Mouse (Mus musculus): ENCODE data around the gene Prom2. TPM values are rescaled to one million over a fixed set of nuclear protein-coding genes. Genes with fewer than 3 reads are reported as not detected.

The Prom2 gene
- polyA plus RNA-seq, 1 experiment, result not detected

DNA sequence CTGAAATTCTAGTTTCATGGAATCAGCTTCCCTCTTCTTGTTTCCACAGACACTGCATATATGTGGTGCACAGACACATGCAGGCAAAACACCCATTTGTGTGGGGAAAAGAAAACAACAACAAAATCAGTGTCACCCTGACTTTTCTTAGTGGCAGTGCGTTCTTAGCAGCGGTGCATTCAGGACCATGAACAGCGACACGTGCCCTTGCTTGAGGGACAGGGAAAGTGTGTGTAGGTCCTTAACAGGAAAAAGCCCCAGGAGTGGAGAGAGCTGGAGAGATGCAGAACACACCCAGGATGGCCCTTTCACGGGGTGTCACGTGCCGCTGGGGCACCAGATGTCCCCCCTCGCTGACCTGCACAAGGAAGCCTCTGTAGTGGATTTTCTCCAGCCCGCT is 8.9 kb downstream of the Prom2 start:
- Histone ChIP-seq H3K4me2 (ENCODE audit: low read depth) (no peak overlapping the region), H3K4me3 (no peak overlapping the region), H3K27me3 (ENCODE audit: control insufficient read depth, insufficient read depth, insufficient read length) (peaks cover 44% of the 10 kb centered on the region), H3K36me3 (ENCODE audit: control insufficient read depth, insufficient read depth) (no peaks in the 10 kb centered on the region), H3K79me2 (ENCODE audit: control insufficient read depth, insufficient read depth) (no peaks in the 10 kb centered on the region), H3ac (ENCODE audit: control insufficient read depth, insufficient read length) (no peak overlapping the region)
- TF ChIP-seq REST (IDR thresholded peaks at IDR 0.05; ENCODE audit: insufficient read depth, insufficient read length), result peak; percentile 69
- no peak for TF ChIP-seq CEBPB (IDR thresholded peaks at IDR 0.05; ENCODE audit: insufficient read depth, poor library complexity, severe bottlenecking)

DNA sequence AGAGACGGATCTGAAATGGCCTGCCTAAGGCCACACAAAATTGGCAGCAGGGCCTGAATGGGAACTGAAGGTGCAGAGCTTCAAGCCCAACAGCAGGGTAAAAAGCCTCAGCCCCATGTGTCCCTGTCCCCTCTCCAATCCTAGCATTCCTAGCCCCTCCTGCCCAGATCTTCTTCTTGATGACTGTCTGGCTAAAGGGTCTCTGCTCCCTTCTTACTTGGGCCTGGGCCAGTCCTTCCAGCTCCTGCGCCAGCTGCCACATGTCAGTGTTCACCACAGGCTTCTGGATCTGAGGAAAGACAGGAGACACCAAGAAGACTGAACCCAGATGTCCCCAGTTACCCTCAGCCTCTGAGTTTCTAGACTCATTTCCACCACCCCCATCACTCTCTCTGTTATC is 9.7 kb downstream of the Prom2 start:
- H3K36me3 ChIP-seq (ENCODE audit: control insufficient read depth, insufficient read depth), result no peaks in the 10 kb centered on the region
- no peak overlapping the region for H3K4me2 ChIP-seq (ENCODE audit: low read depth)
- no peak overlapping the region for H3K4me3 ChIP-seq
- no peak overlapping the region for H3ac ChIP-seq (ENCODE audit: control insufficient read depth, insufficient read length)
- H3K27me3 ChIP-seq (ENCODE audit: control insufficient read depth, insufficient read depth, insufficient read length), result peaks cover 43% of the 10 kb centered on the region
- TF ChIP-seq REST (IDR thresholded peaks at IDR 0.05; ENCODE audit: insufficient read depth, insufficient read length) (no peak), MAX (IDR thresholded peaks at IDR 0.05; ENCODE audit: low read depth) (no peak), TCF3 (IDR thresholded peaks at IDR 0.05; ENCODE audit: insufficient read length, low read depth) (no peak), MYOD1 (IDR thresholded peaks at IDR 0.05; ENCODE audit: control insufficient read depth in 1 of 3, insufficient read length in 2 of 3, low read depth in 2 of 3) (no peak), MYOG (IDR thresholded peaks at IDR 0.05; ENCODE audit: control insufficient read depth in 1 of 3, insufficient read depth in 1 of 3, insufficient read length in 2 of 3, low read depth in 2 of 3) (no peak), CEBPB (IDR thresholded peaks at IDR 0.05; ENCODE audit: insufficient read depth, poor library complexity, severe bottlenecking) (no peak), POLR2A (IDR thresholded peaks at IDR 0.05; ENCODE audit: insufficient read length, low read depth) (no peak), E2F4 (IDR thresholded peaks at IDR 0.05; ENCODE audit: insufficient read depth) (no peak), TCF12 (IDR thresholded peaks at IDR 0.05; ENCODE audit: insufficient read depth, poor library complexity, severe bottlenecking) (no peak), USF1 (IDR thresholded peaks at IDR 0.05; ENCODE audit: low read depth) (no peak), POLR2AphosphoS2 (IDR thresholded peaks at IDR 0.05; ENCODE audit: insufficient read length, low read depth) (no peak), SRF (IDR thresholded peaks at IDR 0.05; ENCODE audit: control insufficient read depth, insufficient read length, low read depth) (no peak)
- no peaks in the 10 kb centered on the region for H3K79me2 ChIP-seq (ENCODE audit: control insufficient read depth, insufficient read depth)

DNA sequence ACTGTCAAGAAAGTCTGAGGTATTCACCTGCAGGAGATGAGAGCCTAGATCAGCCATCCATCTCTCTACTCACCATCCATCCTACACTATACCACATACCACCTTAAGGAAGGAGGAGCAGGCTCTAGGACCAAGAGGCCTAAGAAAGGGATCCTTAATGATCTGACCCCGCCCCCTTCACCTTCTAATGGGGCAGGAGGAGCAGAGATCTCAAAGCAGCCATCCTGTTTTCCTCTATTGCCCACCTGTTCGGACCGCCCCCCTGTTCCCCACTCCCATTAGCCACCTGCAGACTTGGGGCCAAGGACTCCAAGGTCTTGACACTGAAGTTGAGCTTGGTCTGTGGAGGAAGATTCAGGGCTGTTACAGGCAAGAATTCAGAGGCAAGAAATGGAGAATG is 10.8 kb downstream of the Prom2 start:
- Histone ChIP-seq H3K36me3 (ENCODE audit: control insufficient read depth, insufficient read depth) (no peaks in the 10 kb centered on the region), H3K4me3 (no peak overlapping the region), H3K4me2 (ENCODE audit: low read depth) (no peak overlapping the region), H3K27me3 (ENCODE audit: control insufficient read depth, insufficient read depth, insufficient read length) (peaks cover 37% of the 10 kb centered on the region), H3K79me2 (ENCODE audit: control insufficient read depth, insufficient read depth) (no peaks in the 10 kb centered on the region), H3ac (ENCODE audit: control insufficient read depth, insufficient read length) (no peak overlapping the region)
- no peak for TF ChIP-seq POLR2A (IDR thresholded peaks at IDR 0.05; ENCODE audit: insufficient read length, low read depth)
- TF ChIP-seq TCF3 (IDR thresholded peaks at IDR 0.05; ENCODE audit: insufficient read length, low read depth), result no peak
- no peak for TF ChIP-seq USF1 (IDR thresholded peaks at IDR 0.05; ENCODE audit: low read depth)
- no peak for TF ChIP-seq TCF12 (IDR thresholded peaks at IDR 0.05; ENCODE audit: insufficient read depth, poor library complexity, severe bottlenecking)
- TF ChIP-seq E2F4 (IDR thresholded peaks at IDR 0.05; ENCODE audit: insufficient read depth), result no peak
- TF ChIP-seq MYOD1 (IDR thresholded peaks at IDR 0.05; ENCODE audit: control insufficient read depth in 1 of 3, insufficient read length in 2 of 3, low read depth in 2 of 3), result no peak
- no peak for TF ChIP-seq MAX (IDR thresholded peaks at IDR 0.05; ENCODE audit: low read depth)
- TF ChIP-seq POLR2AphosphoS2 (IDR thresholded peaks at IDR 0.05; ENCODE audit: insufficient read length, low read depth), result no peak
- TF ChIP-seq REST (IDR thresholded peaks at IDR 0.05; ENCODE audit: insufficient read depth, insufficient read length), result no peak
- TF ChIP-seq SRF (IDR thresholded peaks at IDR 0.05; ENCODE audit: control insufficient read depth, insufficient read length, low read depth), result no peak
- no peak for TF ChIP-seq MYOG (IDR thresholded peaks at IDR 0.05; ENCODE audit: control insufficient read depth in 1 of 3, insufficient read depth in 1 of 3, insufficient read length in 2 of 3, low read depth in 2 of 3)

DNA sequence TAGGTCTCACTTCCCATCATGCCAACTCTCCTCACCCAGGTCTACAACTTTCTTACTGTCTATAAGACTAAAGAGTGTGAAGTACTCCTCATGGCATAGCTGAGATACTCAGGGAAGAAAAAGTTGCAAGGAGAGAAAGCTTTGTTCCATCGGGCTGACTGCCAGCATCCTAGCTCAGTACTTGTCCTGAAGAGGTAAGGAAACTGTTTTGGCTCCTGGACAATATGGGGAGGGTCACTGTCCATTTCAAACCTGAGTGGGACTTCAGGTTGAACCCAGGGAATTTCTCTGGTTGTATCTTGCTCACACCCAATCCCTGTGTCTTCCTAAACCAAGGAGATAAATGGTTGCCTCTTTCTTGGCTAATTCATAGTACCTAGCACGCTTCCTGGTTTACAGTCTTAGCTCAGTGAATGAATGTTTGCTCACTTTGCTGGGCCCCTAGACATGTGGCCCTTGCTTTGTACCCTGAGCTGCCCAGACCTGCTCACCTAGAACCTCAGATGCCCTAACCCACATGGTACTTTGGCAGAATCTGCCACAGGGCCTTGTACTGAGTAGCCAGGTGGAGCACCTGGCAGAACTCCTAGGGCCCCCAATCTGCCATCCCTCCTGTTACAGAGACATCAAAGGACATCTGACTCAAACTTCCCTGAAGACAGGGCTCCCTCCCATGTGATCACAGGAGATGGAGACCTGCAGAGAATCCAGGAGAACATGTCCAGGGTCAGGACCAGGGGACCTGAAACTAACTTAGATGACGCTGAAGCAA is 16.1 kb downstream of the Prom2 start:
- no peak overlapping the region for H3ac ChIP-seq (ENCODE audit: control insufficient read depth, insufficient read length)
- H3K4me2 ChIP-seq (ENCODE audit: low read depth), result no peak overlapping the region
- TF ChIP-seq REST (IDR thresholded peaks at IDR 0.05; ENCODE audit: insufficient read depth, insufficient read length), result no peak
- TF ChIP-seq MYOG (IDR thresholded peaks at IDR 0.05; ENCODE audit: control insufficient read depth in 1 of 3, insufficient read depth in 1 of 3, insufficient read length in 2 of 3, low read depth in 2 of 3), result no peak
- no peak for TF ChIP-seq SRF (IDR thresholded peaks at IDR 0.05; ENCODE audit: control insufficient read depth, insufficient read length, low read depth)
- no peak for TF ChIP-seq POLR2A (IDR thresholded peaks at IDR 0.05; ENCODE audit: insufficient read length, low read depth)
- no peak for TF ChIP-seq USF1 (IDR thresholded peaks at IDR 0.05; ENCODE audit: low read depth)
- no peak for TF ChIP-seq MYOD1 (IDR thresholded peaks at IDR 0.05; ENCODE audit: control insufficient read depth in 1 of 3, insufficient read length in 2 of 3, low read depth in 2 of 3)
- TF ChIP-seq CEBPB (IDR thresholded peaks at IDR 0.05; ENCODE audit: insufficient read depth, poor library complexity, severe bottlenecking), result no peak
- TF ChIP-seq E2F4 (IDR thresholded peaks at IDR 0.05; ENCODE audit: insufficient read depth), result no peak
- TF ChIP-seq POLR2AphosphoS2 (IDR thresholded peaks at IDR 0.05; ENCODE audit: insufficient read length, low read depth), result no peak
- TF ChIP-seq TCF12 (IDR thresholded peaks at IDR 0.05; ENCODE audit: insufficient read depth, poor library complexity, severe bottlenecking), result no peak
- no peak for TF ChIP-seq TCF3 (IDR thresholded peaks at IDR 0.05; ENCODE audit: insufficient read length, low read depth)
- TF ChIP-seq MAX (IDR thresholded peaks at IDR 0.05; ENCODE audit: low read depth), result no peak
- no peaks in the 10 kb centered on the region for H3K79me2 ChIP-seq (ENCODE audit: control insufficient read depth, insufficient read depth)
- peaks cover 55% of the 10 kb centered on the region for H3K27me3 ChIP-seq (ENCODE audit: control insufficient read depth, insufficient read depth, insufficient read length)
- H3K36me3 ChIP-seq (ENCODE audit: control insufficient read depth, insufficient read depth), result no peaks in the 10 kb centered on the region
- no peak overlapping the region for H3K4me3 ChIP-seq

Measured in myocyte (in vitro differentiated cells).